Mouse (Mus musculus) forebrain, embryonic 14.5 days (tissue): ENCODE data around the gene Psmc3. TPM values are rescaled to one million over a fixed set of nuclear protein-coding genes. Genes with fewer than 3 reads are reported as not detected.
A peak's percentile ranks its signal among the peaks of the same experiment; 100 is the strongest.

ENCODE experiments used
- ATAC-seq: fragments of 200-750 bp; cut with Nextera tagmentation; 2 replicates; pipeline ENCODE4 v1.8.0; 2017; ENCODE audit warnings: mild to moderate bottlenecking, moderate library complexity
- DNase-seq: peaks from one replicate; pipeline ENCODE4 v3.0.0-alpha.2; 2015; ENCODE audit warnings: low spot score
- H3K27ac ChIP-seq: fragments of 300-500 bp; sonication (generic); 2 replicates; pipeline ENCODE4 v1.5.1; 2014; ENCODE audit warnings: low read depth, mild to moderate bottlenecking, control low read depth, low read length, moderate library complexity
- H3K27me3 ChIP-seq: fragments of 300-500 bp; sonication (generic); replicated peaks from 2 replicates; pipeline ENCODE4 v1.6.1; 2014; ENCODE audit warnings: low read length, control low read depth, mixed read lengths; ENCODE audit not compliant: control insufficient read depth, insufficient read depth
- H3K36me3 ChIP-seq: fragments of 300-500 bp; sonication (generic); 2 replicates; pipeline ENCODE4 v1.6.1; 2014; ENCODE audit warnings: low read length, control low read depth; ENCODE audit not compliant: control insufficient read depth, insufficient read depth
- H3K4me1 ChIP-seq: fragments of 300-500 bp; sonication (generic); 2 replicates; pipeline ENCODE4 v1.6.1; 2014; ENCODE audit warnings: antibody characterized with exemption, low read length, control low read depth; ENCODE audit not compliant: control insufficient read depth, insufficient read depth
- H3K4me2 ChIP-seq: fragments of 300-500 bp; sonication (generic); 2 replicates; pipeline ENCODE4 v1.6.1; 2014; ENCODE audit warnings: mild to moderate bottlenecking, control low read depth, low read length
- H3K4me3 ChIP-seq: fragments of 300-500 bp; sonication (generic); 2 replicates; pipeline ENCODE4 v1.5.1; 2014; ENCODE audit warnings: low read depth, low read length, control low read depth
- H3K9ac ChIP-seq: fragments of 300-500 bp; sonication (generic); 2 replicates; pipeline ENCODE4 v1.6.1; 2014; ENCODE audit warnings: mild to moderate bottlenecking, low read length, control low read depth, moderate library complexity
- H3K9me3 ChIP-seq: fragments of 300-500 bp; sonication (generic); replicated peaks from 2 replicates; pipeline ENCODE4 v1.6.1; 2016; ENCODE audit warnings: low read length, control low read depth, mixed read lengths; ENCODE audit not compliant: control insufficient read depth
- WGBS: fragments of 180-500 bp; shearing (Covaris S2); extraction: QIAGEN DNeasy Blood & Tissue Kit; methylation state at CpG from one replicate; pipeline ENCODE4 v1.1.7; 2014; 5-methylcytosine and 5-hydroxymethylcytosine counted together
- polyA plus RNA-seq: library from polyadenylated mRNA; unstranded; fragments of >200 nt; fragmentation: Nextera tagmentation; extraction: Ambion mirVana; gene quantifications from 2 replicates; pipeline ENCODE4 v1.2.1, GENCODE M21; 2014

Psmc3 gene
- polyA plus RNA-seq, 1 experiment from 2014 or later, result 298 TPM

DNA sequence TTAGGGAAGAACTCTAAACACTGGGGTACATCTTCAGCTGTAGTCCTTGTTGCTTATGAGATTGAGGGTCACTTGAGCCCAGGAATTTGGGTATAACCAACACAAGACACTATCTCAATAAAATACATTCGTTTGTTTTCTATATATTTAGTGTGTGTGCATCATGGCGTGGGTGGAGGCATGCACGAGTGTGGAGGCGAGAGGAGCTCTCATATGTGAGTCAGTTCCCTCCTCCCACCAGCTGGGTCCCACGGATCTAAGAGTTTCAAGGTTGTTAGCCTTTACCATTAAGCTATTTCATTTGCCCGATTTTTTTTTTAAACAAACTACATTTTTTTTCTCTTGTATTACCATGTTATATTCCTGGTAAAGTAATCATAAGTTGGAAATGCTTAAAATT, 37.0 kb downstream of the Psmc3 start:
- no peak for DNase-seq
- Histone ChIP-seq H3K36me3 (no peaks in the 10 kb centered on the region), H3K27ac (no peak overlapping the region), H3K4me3 (no peak overlapping the region), H3K27me3 (no peaks in the 10 kb centered on the region), H3K9me3 (no peaks in the 10 kb centered on the region), H3K4me2 (no peak overlapping the region), H3K9ac (no peak overlapping the region), H3K4me1 (no peaks in the 10 kb centered on the region)
- no peak for ATAC-seq
- WGBS, result 79% methylated on average over 6 of the region's 6 CpGs

DNA sequence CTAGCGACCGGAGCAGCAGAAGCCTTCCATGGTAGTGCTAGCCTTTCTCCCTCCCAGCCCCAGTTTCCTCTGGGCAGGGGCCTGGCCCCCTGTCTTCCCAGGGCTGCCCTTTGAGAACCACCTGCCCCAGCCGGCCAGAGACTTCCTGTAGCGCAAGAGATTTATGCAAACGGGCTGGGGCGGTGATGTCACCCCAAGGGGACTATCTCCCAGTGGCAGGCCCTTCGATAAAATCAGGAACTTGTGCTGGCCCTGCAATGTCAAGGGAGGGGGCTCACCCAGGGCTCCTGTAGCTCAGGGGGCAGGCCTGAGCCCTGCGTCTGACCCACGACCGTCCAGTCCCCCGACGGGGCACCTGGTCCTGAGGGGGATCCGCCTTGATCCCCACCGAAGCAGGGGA, 42.7 kb downstream of the Psmc3 start:
- ATAC-seq, result no peak
- DNase-seq, result no peak
- 79% methylated on average over 14 of the region's 14 CpGs for WGBS
- no peaks in the 10 kb centered on the region for H3K4me1 ChIP-seq
- no peak overlapping the region for H3K4me3 ChIP-seq
- no peaks in the 10 kb centered on the region for H3K27me3 ChIP-seq
- H3K4me2 ChIP-seq, result no peak overlapping the region
- H3K27ac ChIP-seq, result no peak overlapping the region
- H3K9me3 ChIP-seq, result no peaks in the 10 kb centered on the region
- no peak overlapping the region for H3K9ac ChIP-seq
- no peaks in the 10 kb centered on the region for H3K36me3 ChIP-seq

DNA sequence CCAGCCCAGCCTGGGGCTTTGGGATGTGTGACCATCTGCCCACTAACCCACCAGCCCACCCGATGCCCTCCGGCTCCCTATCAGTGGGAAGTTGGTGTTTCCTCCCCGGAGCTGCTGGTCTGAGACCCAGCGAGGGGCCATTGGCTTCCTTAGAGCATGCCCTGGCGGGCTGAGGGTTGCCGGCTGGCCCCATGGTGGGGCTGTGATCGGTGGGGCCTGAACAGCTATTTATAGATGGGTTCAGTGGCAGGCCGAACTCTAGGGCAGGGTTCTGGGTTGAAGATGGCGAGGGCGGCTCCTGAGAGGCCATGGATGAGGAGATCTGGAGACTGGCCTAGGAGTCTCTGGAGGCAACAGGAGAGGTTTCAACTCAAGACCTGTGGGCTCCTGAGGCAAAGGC, 43.2 kb downstream of the Psmc3 start:
- ATAC-seq (no peak), DNase-seq (no peak)
- Histone ChIP-seq H3K4me2 (no peak overlapping the region), H3K9ac (no peak overlapping the region), H3K4me3 (no peak overlapping the region), H3K4me1 (no peaks in the 10 kb centered on the region), H3K27ac (no peak overlapping the region), H3K27me3 (no peaks in the 10 kb centered on the region), H3K9me3 (no peaks in the 10 kb centered on the region), H3K36me3 (no peaks in the 10 kb centered on the region)
- 96% methylated on average over 10 of the region's 10 CpGs for WGBS

DNA sequence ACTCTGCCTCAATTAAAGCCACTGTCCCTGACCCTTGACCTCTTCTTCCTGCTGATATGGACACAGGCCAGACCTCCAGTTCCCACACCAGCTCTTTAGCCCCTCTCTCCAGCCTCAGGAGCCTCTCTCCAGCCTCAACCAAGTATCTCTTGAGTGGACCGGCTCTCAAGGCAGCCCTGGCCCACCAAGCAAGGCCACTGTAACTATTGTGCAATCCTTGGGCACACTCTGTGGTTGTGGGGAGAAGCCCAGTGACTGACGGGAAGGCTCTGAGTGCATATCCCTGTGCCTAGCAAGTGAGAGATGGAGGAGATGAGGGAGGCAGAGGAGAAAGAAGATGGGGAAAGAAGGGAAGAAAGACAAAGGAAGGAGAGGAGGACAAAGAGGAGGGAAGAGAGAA, 44.3 kb downstream of the Psmc3 start:
- no peaks in the 10 kb centered on the region for H3K4me1 ChIP-seq
- no peak overlapping the region for H3K27ac ChIP-seq
- no peaks in the 10 kb centered on the region for H3K36me3 ChIP-seq
- no peak overlapping the region for H3K4me3 ChIP-seq
- ATAC-seq (no peak), DNase-seq (no peak)
- WGBS, result 76% methylated on average over 2 of the region's 2 CpGs
- no peaks in the 10 kb centered on the region for H3K27me3 ChIP-seq
- no peaks in the 10 kb centered on the region for H3K9me3 ChIP-seq
- no peak overlapping the region for H3K9ac ChIP-seq
- no peak overlapping the region for H3K4me2 ChIP-seq

DNA sequence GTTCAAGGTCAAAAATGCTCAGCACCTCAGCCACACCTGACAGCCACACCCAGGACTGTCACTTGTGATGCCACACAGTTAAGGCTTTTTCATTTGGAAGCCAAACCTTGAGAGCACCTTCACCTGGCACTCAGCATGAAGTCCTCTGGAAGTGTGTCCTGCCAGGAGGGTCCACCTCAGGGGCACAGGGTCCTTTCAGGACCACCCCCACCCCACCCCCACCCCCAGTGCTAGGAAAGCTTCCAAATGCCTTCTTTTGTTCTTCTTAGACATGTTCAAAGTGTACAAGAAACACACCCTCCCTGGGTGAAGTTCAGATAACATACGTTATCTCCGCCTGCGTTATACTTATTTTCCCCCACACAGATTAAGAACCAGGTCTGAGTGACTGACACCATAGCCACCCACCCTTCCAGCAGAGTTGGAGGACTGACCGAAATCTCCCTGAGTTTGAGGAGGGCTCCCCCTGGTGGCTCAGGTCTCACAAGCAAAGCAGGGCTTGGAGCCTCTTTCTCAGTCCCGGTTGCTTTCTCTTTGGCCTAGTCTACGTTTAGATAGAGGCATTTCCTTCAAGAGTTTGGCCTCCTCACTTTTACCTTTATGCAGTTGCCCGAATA, 47.4 kb downstream of the Psmc3 start:
- ATAC-seq (peak; percentile 91), DNase-seq (peak; percentile 93)
- Histone ChIP-seq H3K4me3 (no peak overlapping the region), H3K4me1 (no peaks in the 10 kb centered on the region), H3K4me2 (no peak overlapping the region), H3K36me3 (no peaks in the 10 kb centered on the region), H3K9ac (no peak overlapping the region), H3K9me3 (no peaks in the 10 kb centered on the region), H3K27me3 (no peaks in the 10 kb centered on the region), H3K27ac (no peak overlapping the region)
- 7% methylated on average over 7 of the region's 7 CpGs for WGBS

DNA sequence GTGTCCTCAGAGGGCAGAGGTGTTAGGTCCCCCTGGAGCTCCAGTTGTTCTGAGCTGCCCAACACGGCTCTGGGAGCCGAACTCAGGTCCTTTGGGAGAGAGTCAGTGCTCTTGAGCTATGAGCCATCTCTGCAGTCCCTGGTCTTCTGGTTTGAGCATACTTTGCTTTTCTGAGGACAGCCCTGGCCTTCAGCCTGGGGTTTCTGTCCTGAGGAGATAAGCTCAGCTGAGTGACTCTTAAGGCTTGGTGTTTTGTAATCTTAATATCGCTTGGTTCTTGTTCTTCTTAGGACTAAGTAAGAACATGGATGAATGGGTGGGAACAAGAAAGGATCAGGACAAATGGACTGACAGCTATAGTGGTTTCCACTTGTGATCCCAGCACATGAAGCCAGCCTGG, 54.3 kb downstream of the Psmc3 start:
- H3K9ac ChIP-seq, result no peak overlapping the region
- no peaks in the 10 kb centered on the region for H3K27me3 ChIP-seq
- H3K4me1 ChIP-seq, result no peaks in the 10 kb centered on the region
- DNase-seq, result no peak
- no peak for ATAC-seq
- no peaks in the 10 kb centered on the region for H3K9me3 ChIP-seq
- no peak overlapping the region for H3K4me3 ChIP-seq
- no peaks in the 10 kb centered on the region for H3K36me3 ChIP-seq
- H3K4me2 ChIP-seq, result no peak overlapping the region
- H3K27ac ChIP-seq, result no peak overlapping the region
- WGBS, result 91% methylated on average over 3 of the region's 3 CpGs

DNA sequence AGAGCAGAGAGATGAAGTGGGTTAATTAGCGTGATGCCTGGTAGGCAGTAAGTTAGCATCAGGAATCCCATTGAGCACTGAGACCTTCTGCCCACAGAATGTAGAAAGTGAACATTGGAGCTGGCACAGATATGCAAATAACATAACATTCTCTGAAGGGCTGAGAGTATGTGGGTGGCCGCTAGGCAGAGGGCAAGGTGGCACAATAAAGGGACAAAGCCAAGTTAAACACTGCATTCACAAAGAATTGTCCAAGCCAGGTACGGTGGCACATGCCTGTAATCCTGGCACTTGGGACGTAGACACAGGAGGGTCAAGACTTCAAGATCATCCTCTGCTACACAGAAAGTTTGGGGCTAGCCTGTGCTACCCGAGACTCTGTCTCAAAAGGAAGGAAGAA, 55.4 kb downstream of the Psmc3 start:
- 95% methylated on average over 5 of the region's 5 CpGs for WGBS

DNA sequence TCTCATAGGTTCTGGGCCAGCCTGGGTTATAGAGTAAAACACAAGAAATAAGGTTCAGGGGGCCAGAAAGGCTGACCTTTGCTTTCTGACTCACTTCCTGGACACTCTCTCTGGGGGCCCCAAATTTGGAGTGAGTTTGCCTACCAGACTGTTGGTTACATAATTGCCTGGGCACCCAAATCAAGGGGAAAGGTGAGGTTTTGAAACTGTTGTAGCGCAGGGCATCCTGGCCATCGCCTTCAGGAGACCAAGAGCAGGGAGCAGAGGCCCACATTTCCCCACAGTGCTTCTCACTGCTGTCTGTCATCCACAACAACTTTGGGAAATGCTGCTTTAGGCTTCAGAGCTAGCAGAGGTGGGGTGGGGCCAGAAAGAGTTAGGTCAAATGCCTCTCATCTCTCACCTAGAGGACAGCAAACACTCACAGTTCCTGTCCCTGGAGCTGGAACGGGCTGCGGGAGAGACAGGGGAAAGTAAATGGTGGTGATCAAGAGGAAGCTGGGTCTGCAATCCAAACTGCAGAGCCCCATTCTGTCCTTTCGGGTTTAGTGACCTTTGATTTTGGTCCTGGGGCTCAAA, 56.1 kb downstream of the Psmc3 start:
- WGBS, result 90% methylated on average over 5 of the region's 5 CpGs
- no peaks in the 10 kb centered on the region for H3K27me3 ChIP-seq
- H3K4me3 ChIP-seq, result no peak overlapping the region
- no peaks in the 10 kb centered on the region for H3K36me3 ChIP-seq
- no peak overlapping the region for H3K27ac ChIP-seq
- H3K9me3 ChIP-seq, result no peaks in the 10 kb centered on the region
- no peak overlapping the region for H3K9ac ChIP-seq
- no peaks in the 10 kb centered on the region for H3K4me1 ChIP-seq
- no peak for DNase-seq
- no peak for ATAC-seq
- no peak overlapping the region for H3K4me2 ChIP-seq

More for the DNA sequence above, 55.4 kb downstream of the Psmc3 start:
- H3K27me3 ChIP-seq, result no peaks in the 10 kb centered on the region
- H3K27ac ChIP-seq, result no peak overlapping the region
- DNase-seq, result no peak
- no peak overlapping the region for H3K9ac ChIP-seq
- ATAC-seq, result no peak
- no peak overlapping the region for H3K4me3 ChIP-seq
- no peaks in the 10 kb centered on the region for H3K36me3 ChIP-seq
- H3K9me3 ChIP-seq, result no peaks in the 10 kb centered on the region
- no peak overlapping the region for H3K4me2 ChIP-seq
- no peaks in the 10 kb centered on the region for H3K4me1 ChIP-seq

DNA sequence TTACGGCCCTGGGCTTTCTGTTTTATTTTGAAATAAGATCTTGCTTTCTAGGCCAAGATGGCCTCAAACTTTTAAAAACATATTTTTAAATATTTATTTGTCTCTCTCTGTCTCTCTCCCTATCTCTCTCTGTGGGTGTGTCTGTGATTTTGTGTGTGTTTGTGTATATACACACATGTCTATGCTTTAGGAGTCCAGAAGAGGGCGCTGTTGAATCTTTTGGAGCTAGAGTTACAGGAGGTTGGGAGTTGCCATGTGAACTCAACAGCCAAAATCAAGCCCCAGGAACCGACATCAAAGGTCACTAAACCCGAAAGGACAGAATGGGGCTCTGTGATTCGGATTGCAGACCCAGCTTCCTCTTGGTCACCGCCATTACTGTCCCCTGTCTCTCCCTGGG, 56.6 kb downstream of the Psmc3 start:
- Histone ChIP-seq H3K4me1 (peaks cover 4% of the 10 kb centered on the region; the same call in 1 of the 2 replicates), H3K4me2 (no peak overlapping the region), H3K9ac (no peak overlapping the region), H3K27me3 (no peaks in the 10 kb centered on the region), H3K4me3 (no peak overlapping the region), H3K36me3 (no peaks in the 10 kb centered on the region), H3K27ac (no peak overlapping the region), H3K9me3 (no peaks in the 10 kb centered on the region)
- ATAC-seq (no peak), DNase-seq (no peak)
- 75% methylated on average over 6 of the region's 6 CpGs for WGBS
